ENCODE assay signal across 29 mouse cellular contexts in the genomic region with DNA sequence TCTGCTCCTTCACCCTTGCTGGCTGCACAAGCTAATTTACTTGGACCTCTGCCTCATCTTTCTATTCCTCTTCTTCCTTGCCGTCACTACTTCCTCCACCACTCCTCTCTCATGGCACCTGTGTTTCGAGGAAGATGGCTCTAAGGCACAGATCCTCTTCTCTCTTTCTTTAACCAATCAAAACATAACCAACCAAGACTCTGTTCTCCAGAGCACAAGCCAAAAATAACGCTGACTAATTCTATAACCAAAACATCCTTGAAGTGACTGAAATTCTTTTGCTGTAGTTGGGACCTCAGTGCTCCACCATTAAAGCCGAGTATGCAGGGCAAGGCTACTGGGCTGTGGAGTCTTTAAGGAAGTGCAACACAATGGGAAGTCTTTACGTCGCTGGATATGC. TPM values are rescaled to one million over a fixed set of nuclear protein-coding genes. Genes with fewer than 3 reads are reported as not detected.
"Had no signal": no experiment of that assay in that cellular context is flagged by ENCODE, and none has a peak within 500 bp of the region (broad histone marks: within the 10 kb centered on the region; RNA-seq: fewer than 3 reads in every experiment).

No protein-coding gene starts in this region.

- H3K36me3 ChIP-seq: embryonic facial prominence, embryonic 10.5 days; embryonic facial prominence, embryonic 12.5 days; embryonic facial prominence, embryonic 13.5 days; embryonic facial prominence, embryonic 15.5 days; forebrain, embryonic 10.5 days; forebrain, embryonic 12.5 days; forebrain, embryonic 15.5 days; heart, embryonic 10.5 days had no signal

- H3K9ac ChIP-seq: embryonic facial prominence, embryonic 12.5 days; embryonic facial prominence, embryonic 13.5 days; embryonic facial prominence, embryonic 15.5 days; forebrain, embryonic 12.5 days; forebrain, embryonic 13.5 days; forebrain, embryonic 15.5 days; forebrain, postnatal 0 days had no signal

- H3K9me3 ChIP-seq: embryonic facial prominence, embryonic 10.5 days; embryonic facial prominence, embryonic 12.5 days; embryonic facial prominence, embryonic 13.5 days; embryonic facial prominence, embryonic 15.5 days; forebrain, embryonic 10.5 days; forebrain, embryonic 12.5 days; forebrain, embryonic 13.5 days; forebrain, embryonic 15.5 days; heart, embryonic 10.5 days had no signal

- DNase-seq: cerebellum, adult 9-11 months; cerebellum, postnatal 10 days; cerebellum, postnatal 14 days; cerebellum, postnatal 25 days; cerebellum, postnatal 36 days; embryo, embryonic 11 days; forebrain, postnatal 0 days; gastrocnemius, adult 2 months; gastrocnemius, postnatal 10 days; gastrocnemius, postnatal 14 days; gastrocnemius, postnatal 25 days; gastrocnemius, postnatal 36 days; heart, adult 11 months; heart, adult 18-20 months; heart, adult 2 months had no signal

- H3K4me2 ChIP-seq: embryonic facial prominence, embryonic 12.5 days; embryonic facial prominence, embryonic 13.5 days; embryonic facial prominence, embryonic 15.5 days; forebrain, embryonic 12.5 days; forebrain, embryonic 13.5 days; forebrain, embryonic 15.5 days had no signal

- ATAC-seq: forebrain, embryonic 13.5 days; forebrain, embryonic 14.5 days; forebrain, embryonic 15.5 days; forebrain, embryonic 16.5 days; forebrain, postnatal 0 days had no signal

- H3K4me1 ChIP-seq: embryonic facial prominence, embryonic 12.5 days; embryonic facial prominence, embryonic 13.5 days; embryonic facial prominence, embryonic 15.5 days; forebrain, embryonic 13.5 days; forebrain, embryonic 15.5 days; heart, embryonic 10.5 days had no signal

- H3K27ac ChIP-seq: embryonic facial prominence, embryonic 10.5 days; embryonic facial prominence, embryonic 12.5 days; embryonic facial prominence, embryonic 13.5 days; embryonic facial prominence, embryonic 15.5 days; forebrain, embryonic 10.5 days; forebrain, embryonic 12.5 days; forebrain, embryonic 13.5 days; forebrain, embryonic 15.5 days; gastrocnemius, adult 2 months; heart, adult 2 months; heart, embryonic 10.5 days had no signal

- H3K27me3 ChIP-seq: embryonic facial prominence, embryonic 12.5 days; embryonic facial prominence, embryonic 13.5 days; embryonic facial prominence, embryonic 15.5 days; forebrain, embryonic 12.5 days; forebrain, embryonic 13.5 days; forebrain, embryonic 15.5 days had no signal

- H3K4me3 ChIP-seq: embryonic facial prominence, embryonic 10.5 days; embryonic facial prominence, embryonic 12.5 days; embryonic facial prominence, embryonic 13.5 days; embryonic facial prominence, embryonic 15.5 days; erythroblast, embryonic 14.5 days; forebrain, embryonic 10.5 days; forebrain, embryonic 12.5 days; forebrain, embryonic 13.5 days; forebrain, embryonic 15.5 days; gastrocnemius, adult 2 months; heart, adult 2 months; heart, embryonic 10.5 days had no signal

RNA-seq across cellular contexts. Expression of a gene that starts 11.5 kb away (rescaled TPM):
- total RNA-seq: granulocyte monocyte progenitor cell, adult 5-6 weeks; heart, adult 18-20 months; heart, adult 2 months; heart, adult 8-10 months had no signal
- polyA plus RNA-seq: erythroblast, embryonic 14.5 days; heart, adult 2 months had no signal
